Mouse (Mus musculus) heart, adult 11 months (tissue): ENCODE measurements at regions not wholly inside any gene's neighbourhood (a gene's known extent, or its start where the extent isn't known, plus 50 kb on each side); places are given as distances from the start of the nearest gene placed in this dataset.

Experiments used
- DNase-seq: peaks from one replicate; pipeline ENCODE4 v3.0.0; 2022

- peak; percentile 21 for DNase-seq
Observed at GRCm38 (mm10) chr2:116808554-116808953, 69.9 kb upstream of the Tmco5 start.

GRCm38 (mm10) chr2:116810116-116810515 is 68.4 kb upstream of the Tmco5 start:
- peak; percentile 71 for DNase-seq

DNA sequence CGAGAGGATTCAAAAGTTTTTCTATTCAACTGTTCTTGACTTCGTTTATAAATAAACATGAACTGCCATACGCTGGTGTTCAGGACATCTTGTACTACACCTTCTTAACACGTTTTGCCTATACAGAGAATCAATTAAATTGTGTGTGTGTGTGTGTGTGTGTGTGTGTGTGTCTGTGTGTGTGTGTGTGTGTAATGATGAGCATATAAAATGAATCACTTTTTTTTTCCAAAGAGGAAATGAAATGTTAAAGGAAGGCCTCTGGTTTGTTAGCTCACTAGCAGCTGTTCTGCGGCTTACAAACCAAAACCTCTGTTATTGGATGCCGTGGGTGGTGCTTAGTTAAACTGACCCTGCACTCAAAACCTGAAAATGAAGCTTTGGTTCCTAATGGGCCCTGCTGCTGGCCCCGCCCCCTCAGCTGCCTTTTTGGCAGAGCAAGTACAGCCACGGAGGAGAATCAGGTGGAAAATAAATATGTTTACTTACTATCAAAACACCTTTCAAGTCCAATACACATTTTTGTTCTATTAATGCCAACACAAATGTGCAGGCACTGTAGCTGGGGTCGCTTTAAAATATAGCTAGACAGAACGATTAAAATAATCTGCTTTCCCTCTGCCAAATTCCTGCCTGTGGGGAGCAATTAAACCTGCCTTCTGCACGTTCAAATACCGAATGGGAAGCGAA is 65.5 kb upstream of the Tmco5 start:
- peak; percentile 89 for DNase-seq

GRCm38 (mm10) chr2:116813559-116813895 is 65.0 kb upstream of the Tmco5 start:
- DNase-seq, result peak; percentile 79

DNA sequence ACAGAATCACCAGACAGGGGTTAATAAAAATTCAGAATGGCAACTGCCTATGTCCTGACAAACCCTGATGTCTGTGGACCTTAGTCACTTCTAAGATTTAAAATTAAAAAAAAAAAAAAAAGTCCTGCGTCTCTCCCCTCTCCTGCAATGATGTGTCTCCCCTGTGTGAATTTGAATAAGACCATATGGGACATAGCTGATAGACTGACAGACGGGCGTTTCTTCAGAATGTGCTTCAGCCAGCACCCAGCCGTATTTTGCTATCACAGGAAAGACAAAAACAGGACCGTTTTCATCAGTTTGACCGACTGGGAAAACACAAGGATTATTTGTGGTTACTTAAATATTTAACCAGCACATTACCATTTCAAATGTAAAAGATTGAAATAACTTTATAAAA is 61.4 kb upstream of the Tmco5 start:
- peak; percentile 2 for DNase-seq

GRCm38 (mm10) chr2:116817561-116817960 is 60.9 kb upstream of the Tmco5 start:
- DNase-seq, result peak; percentile 48

DNA sequence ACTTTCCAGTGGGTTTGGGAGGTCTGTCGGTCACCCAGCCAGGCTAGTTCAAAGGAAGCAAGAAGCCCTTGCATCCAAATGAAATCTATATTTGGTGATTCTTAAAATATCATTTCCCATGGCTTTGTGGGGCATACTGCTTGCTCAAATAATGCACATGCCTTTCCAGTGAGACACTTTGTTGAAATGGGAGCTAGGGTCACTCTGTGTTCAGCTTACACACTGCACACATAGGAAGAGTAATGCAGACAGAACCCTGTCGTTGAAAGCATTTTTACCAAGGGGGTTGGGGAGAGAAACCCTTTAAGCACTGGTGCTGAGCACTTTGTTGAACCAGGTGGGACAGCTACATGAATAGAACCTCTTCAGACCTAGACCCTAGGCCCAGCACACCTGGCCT is 59.9 kb upstream of the Tmco5 start:
- peak; percentile 73 for DNase-seq

DNA sequence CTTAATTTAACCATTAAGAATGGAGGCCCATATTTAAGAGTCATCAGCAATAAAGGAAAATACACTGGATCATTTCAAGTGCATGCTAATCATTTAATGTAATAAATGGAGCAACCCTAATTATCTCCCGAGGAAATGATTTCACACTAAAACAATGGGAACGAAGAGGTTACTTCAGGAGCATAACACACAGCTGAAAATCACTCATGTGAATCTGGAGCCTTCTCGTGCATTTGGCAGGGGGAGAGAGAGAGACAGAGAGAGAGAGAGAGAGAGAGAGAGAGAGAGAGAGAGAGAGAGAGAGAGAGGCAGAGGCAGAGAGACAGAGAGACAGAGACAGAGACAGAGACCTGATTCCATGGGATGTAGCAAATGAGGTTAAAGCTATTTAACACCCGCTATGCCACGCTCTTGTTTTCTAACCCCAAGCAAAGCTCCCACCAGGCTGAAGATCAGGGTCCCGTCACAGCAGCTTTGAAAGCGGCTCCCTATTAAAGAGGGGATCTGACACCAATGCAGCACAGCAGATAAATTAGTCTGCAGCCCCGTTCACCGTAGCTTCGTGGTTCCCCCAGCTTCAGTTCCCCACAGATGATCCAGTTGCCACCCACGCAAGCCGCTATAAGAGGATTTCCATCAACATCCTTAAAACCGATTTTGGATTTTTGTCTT is 59.3 kb upstream of the Tmco5 start:
- DNase-seq, result peak; percentile 53

- DNase-seq, result peak; percentile 66
Observed at GRCm38 (mm10) chr2:116820831-116821745, 57.4 kb upstream of the Tmco5 start.
